In the genomic region with DNA sequence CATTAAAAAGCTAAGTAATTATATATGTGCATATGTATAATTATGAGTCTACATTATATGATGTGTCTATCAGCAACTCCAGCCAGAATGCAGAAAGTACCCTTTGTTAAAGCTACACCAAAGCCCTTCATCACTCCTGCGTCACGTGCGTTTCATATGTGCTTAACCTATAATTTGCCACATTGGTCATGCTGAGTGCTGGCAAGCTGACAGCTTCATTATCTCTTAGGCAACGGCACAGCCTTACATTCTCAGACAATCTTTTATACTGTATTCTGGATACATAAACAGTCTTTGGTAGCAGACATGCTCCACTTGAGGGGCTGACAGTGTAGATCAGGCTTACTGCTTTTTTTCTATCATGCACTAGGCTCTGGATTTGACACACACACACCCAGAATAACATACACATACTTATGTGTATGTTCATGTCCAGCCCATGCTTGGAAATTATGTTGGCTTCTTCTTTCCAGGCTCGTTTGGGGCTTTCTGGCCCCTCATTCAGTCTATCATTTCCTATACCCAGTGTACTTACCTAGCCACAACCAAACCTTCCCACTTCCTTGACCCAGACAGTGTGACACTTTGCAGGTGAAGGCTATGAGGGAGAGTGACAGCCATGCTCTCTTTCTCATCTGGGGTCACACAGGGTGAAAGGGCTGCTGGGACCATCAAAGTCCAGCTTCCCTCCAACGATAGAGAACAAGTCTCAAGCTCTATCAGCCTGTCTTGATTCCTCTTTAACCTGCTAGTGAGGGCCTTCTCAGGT, we compare ENCODE assay signal across 15 mouse cellular contexts.
DNase-seq lines count a peak whose midpoint lies in the region; ATAC-seq lines count a peak whose summit lies in the region.
"Had no signal": no experiment of that assay in that cellular context is flagged by ENCODE, and none has a peak within 500 bp of the region (broad histone marks: within the 10 kb centered on the region; RNA-seq: fewer than 3 reads in every experiment).

No protein-coding gene starts in this region.

- no peak overlapping the region for H3K9ac ChIP-seq in hindbrain, embryonic 12.5 days
- H3K9ac ChIP-seq in hindbrain, embryonic 11.5 days (ENCODE audit: low read depth, low read length): no peak overlapping the region
- no peak overlapping the region for H3K9ac ChIP-seq in hindbrain, embryonic 14.5 days
- H3K9ac ChIP-seq in neural tube, embryonic 14.5 days (replicated peaks; ENCODE audit: low read depth, low read length): no peak overlapping the region
- H3K9ac ChIP-seq: limb, embryonic 13.5 days; liver, postnatal 0 days had no signal

- H3K27ac ChIP-seq in hindbrain, embryonic 12.5 days: peak overlapping the region; percentile 30; the same call in 1 of the 2 replicates
- no peak overlapping the region for H3K27ac ChIP-seq in hindbrain, embryonic 11.5 days (ENCODE audit: low read depth, low read length)
- H3K27ac ChIP-seq in hindbrain, embryonic 14.5 days: no peak overlapping the region
- H3K27ac ChIP-seq in neural tube, embryonic 14.5 days (ENCODE audit: low read depth, low read length): no peak overlapping the region
- H3K27ac ChIP-seq: limb, embryonic 13.5 days had no signal

- DNase-seq in hindbrain, embryonic 11.5 days (ENCODE audit: low spot score): no peak
- peak; percentile 8 for DNase-seq in right cerebral cortex, postnatal 14 days
- DNase-seq in right cerebral cortex, adult 18-20 months: no peak
- DNase-seq in hindbrain, embryonic 14.5 days (ENCODE audit: low spot score): peak; percentile 64
- DNase-seq in heart, postnatal 4 days: no peak
- DNase-seq in heart, adult 11 months: no peak
- DNase-seq: heart, postnatal 10 days; kidney, postnatal 14 days; liver, postnatal 0 days; thymus, adult 2 months had no signal

- H3K4me3 ChIP-seq in hindbrain, embryonic 12.5 days: no peak overlapping the region
- H3K4me3 ChIP-seq in hindbrain, embryonic 11.5 days (ENCODE audit: low read depth, low read length): no peak overlapping the region
- H3K4me3 ChIP-seq in hindbrain, embryonic 14.5 days (replicated peaks; ENCODE audit: low read length): no peak overlapping the region
- H3K4me3 ChIP-seq in neural tube, embryonic 14.5 days (ENCODE audit: low read depth, low read length): no peak overlapping the region
- H3K4me3 ChIP-seq: limb, embryonic 13.5 days; myocyte had no signal

- 0 out of 2 replicates have a peak, but pooled peaks cover 10% of the 10 kb centered on the region for H3K4me1 ChIP-seq in hindbrain, embryonic 12.5 days
- no peaks in the 10 kb centered on the region for H3K4me1 ChIP-seq in hindbrain, embryonic 11.5 days (replicated peaks; ENCODE audit: control insufficient read depth, insufficient read depth, low read length)
- peaks cover 4% of the 10 kb centered on the region for H3K4me1 ChIP-seq in hindbrain, embryonic 14.5 days (replicated peaks; ENCODE audit: control insufficient read depth, insufficient read depth, low read length)
- H3K4me1 ChIP-seq in neural tube, embryonic 14.5 days (ENCODE audit: control insufficient read depth, insufficient read depth, low read length): 0 out of 2 replicates have a peak, but pooled peaks cover 4% of the 10 kb centered on the region

- peak; percentile 76 for ATAC-seq in hindbrain, embryonic 12.5 days (ENCODE audit: low FRiP score)
- no peak for ATAC-seq in hindbrain, embryonic 11.5 days (ENCODE audit: low FRiP score)
- ATAC-seq in hindbrain, embryonic 14.5 days (ENCODE audit: low FRiP score): peak; percentile 71
- ATAC-seq in neural tube, embryonic 14.5 days (ENCODE audit: low read depth): peak; percentile 41; the same call in 1 of the 2 replicates
- ATAC-seq: intestine, postnatal 0 days; liver, postnatal 0 days had no signal

- no peaks in the 10 kb centered on the region for H3K27me3 ChIP-seq in hindbrain, embryonic 12.5 days
- no peaks in the 10 kb centered on the region for H3K27me3 ChIP-seq in hindbrain, embryonic 11.5 days (ENCODE audit: control insufficient read depth, insufficient read depth, low read length)
- H3K27me3 ChIP-seq in hindbrain, embryonic 14.5 days (ENCODE audit: control insufficient read depth, insufficient read depth, low read length): no peaks in the 10 kb centered on the region
- no peaks in the 10 kb centered on the region for H3K27me3 ChIP-seq in neural tube, embryonic 14.5 days (ENCODE audit: control insufficient read depth, insufficient read depth, low read length)
- H3K27me3 ChIP-seq: limb, embryonic 13.5 days had no signal

- no peaks in the 10 kb centered on the region for H3K36me3 ChIP-seq in hindbrain, embryonic 12.5 days
- H3K36me3 ChIP-seq in hindbrain, embryonic 11.5 days (ENCODE audit: control insufficient read depth, insufficient read depth, low read length): no peaks in the 10 kb centered on the region
- no peaks in the 10 kb centered on the region for H3K36me3 ChIP-seq in hindbrain, embryonic 14.5 days (replicated peaks; ENCODE audit: control insufficient read depth, insufficient read depth)
- H3K36me3 ChIP-seq in neural tube, embryonic 14.5 days (ENCODE audit: control insufficient read depth, insufficient read depth, low read length): no peaks in the 10 kb centered on the region
- H3K36me3 ChIP-seq: limb, embryonic 13.5 days had no signal

- H3K4me2 ChIP-seq in hindbrain, embryonic 12.5 days (replicated peaks): no peak overlapping the region
- no peak overlapping the region for H3K4me2 ChIP-seq in hindbrain, embryonic 11.5 days (replicated peaks; ENCODE audit: low read depth, low read length)
- no peak overlapping the region for H3K4me2 ChIP-seq in hindbrain, embryonic 14.5 days (replicated peaks)
- H3K4me2 ChIP-seq in neural tube, embryonic 14.5 days (ENCODE audit: low read depth, low read length): no peak overlapping the region
- H3K4me2 ChIP-seq: limb, embryonic 13.5 days had no signal

- H3K9me3 ChIP-seq in hindbrain, embryonic 12.5 days (replicated peaks): no peaks in the 10 kb centered on the region
- H3K9me3 ChIP-seq in hindbrain, embryonic 11.5 days (ENCODE audit: control insufficient read depth, low read length): no peaks in the 10 kb centered on the region
- H3K9me3 ChIP-seq in hindbrain, embryonic 14.5 days (ENCODE audit: control insufficient read depth, low read length): no peaks in the 10 kb centered on the region
- H3K9me3 ChIP-seq in neural tube, embryonic 14.5 days (ENCODE audit: control insufficient read depth, low read length): no peaks in the 10 kb centered on the region
- H3K9me3 ChIP-seq: limb, embryonic 13.5 days had no signal

- 53% methylated on average over 6 of the region's 6 CpGs for WGBS in hindbrain, embryonic 12.5 days
- 68% methylated on average over 6 of the region's 6 CpGs for WGBS in hindbrain, embryonic 11.5 days
- 36% methylated on average over 6 of the region's 6 CpGs for WGBS in hindbrain, embryonic 14.5 days
- 36% methylated on average over 6 of the region's 6 CpGs for WGBS in neural tube, embryonic 14.5 days

Comparison
In these comparisons a context has a peak if more than half of its experiments do, and no peak if none do; other contexts are left out.
1. DNase-seq: peak in right cerebral cortex, postnatal 14 days (single experiment) and hindbrain, embryonic 14.5 days (single experiment); none in hindbrain, embryonic 11.5 days (single experiment), right cerebral cortex, adult 18-20 months (single experiment), heart, postnatal 4 days (single experiment) and heart, adult 11 months (single experiment).